Mouse (Mus musculus): ENCODE data around the gene Fbxw4.

Gene Fbxw4

GRCm38 (mm10) chr19:45659738-45660502, at the start of gene Fbxw4:
TSS of gene Fbxw4 (minus strand) at chr19:45660312.
- DNase-seq (ENCODE audit: low read depth, low spot score) = peak; percentile 89

GRCm38 (mm10) chr19:45708704-45709103, 48.6 kb upstream of the Fbxw4 start:
- DNase-seq (ENCODE audit: low read depth, low spot score) = no peak

DNA sequence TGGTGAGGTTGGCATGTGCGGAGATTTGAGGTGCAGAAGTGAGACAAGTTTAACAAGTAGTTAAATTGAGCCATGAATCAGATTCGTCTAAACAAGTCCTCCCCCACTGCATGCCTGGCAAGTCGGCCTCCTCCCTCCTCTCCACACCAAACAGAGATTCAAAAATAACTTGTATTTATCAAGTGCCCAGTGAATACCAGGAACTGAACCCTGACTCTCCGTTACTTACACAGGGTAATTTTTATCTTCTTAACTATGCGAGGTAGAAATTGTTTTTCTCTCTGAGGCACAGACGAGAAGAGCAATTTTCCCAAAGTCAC, 36.1 kb upstream of the Fbxw4 start:
- DNase-seq (ENCODE audit: low read depth, low spot score) = no peak

DNA sequence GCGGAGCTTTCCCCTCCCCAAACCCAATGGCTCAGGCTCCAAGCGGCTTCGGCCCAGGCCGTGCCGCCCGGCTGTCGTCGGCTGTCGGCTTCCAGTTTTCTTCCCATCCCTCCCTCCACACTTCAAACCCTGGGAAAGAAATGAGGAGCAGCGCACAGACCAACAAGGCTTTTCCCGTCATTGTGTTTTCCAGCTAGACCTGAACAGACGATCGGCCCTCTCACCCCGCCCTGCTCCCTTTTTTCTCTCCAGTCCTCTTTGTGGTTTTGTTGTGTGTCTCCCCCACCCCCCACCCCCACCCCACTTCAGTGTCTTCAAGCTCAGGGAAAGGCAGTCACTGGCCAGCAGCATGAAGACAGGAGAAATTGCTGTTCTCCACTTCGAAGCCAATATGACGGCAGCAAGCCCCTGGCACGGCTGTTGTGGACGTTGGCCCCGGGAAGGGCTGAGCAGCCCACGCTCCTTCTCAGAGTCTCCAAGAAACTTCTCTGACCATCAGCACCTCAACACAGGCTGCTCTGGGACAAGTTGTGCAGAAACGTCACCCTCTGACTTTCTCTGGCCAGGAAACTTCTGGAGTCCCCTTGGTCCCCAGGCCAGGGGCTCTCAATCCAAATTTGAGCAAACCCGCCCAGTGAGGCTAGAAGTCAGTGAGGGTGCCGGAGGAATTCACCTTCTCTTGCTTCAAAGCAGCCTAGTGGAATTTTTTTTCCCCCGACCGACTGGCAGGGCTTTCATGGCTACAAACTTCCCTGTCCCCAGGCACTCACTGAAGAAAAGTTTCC, 35.6 kb upstream of the Fbxw4 start:
- DNase-seq (ENCODE audit: low read depth, low spot score) = no peak

GRCm38 (mm10) chr19:45694056-45694455, 33.9 kb upstream of the Fbxw4 start:
- peak; percentile 41 for DNase-seq (ENCODE audit: low read depth, low spot score)

DNA sequence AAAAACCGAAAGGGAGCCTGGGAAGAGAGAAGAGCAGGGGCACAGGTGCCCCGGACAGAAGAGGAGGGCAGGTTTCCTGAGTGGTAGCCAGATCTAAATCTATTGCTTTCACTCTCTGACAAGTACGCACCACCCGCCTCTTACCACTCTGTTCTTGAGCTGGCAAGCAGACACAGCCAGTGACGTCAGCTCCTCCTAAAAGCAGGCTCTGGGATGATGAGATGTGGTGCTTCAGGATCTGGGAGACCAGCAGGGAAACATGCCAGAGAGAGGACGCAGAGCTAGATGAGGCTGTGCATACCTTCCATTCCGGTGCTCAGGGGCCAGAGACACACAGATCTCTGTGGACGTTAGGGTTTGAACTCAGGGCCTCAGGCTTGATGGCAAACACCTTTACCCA, 32.1 kb upstream of the Fbxw4 start:
- DNase-seq (ENCODE audit: low read depth, low spot score) = no peak

- DNase-seq (ENCODE audit: low read depth, low spot score) = no peak
Measured at GRCm38 (mm10) chr19:45691001-45691535, 31.0 kb upstream of the Fbxw4 start.

DNA sequence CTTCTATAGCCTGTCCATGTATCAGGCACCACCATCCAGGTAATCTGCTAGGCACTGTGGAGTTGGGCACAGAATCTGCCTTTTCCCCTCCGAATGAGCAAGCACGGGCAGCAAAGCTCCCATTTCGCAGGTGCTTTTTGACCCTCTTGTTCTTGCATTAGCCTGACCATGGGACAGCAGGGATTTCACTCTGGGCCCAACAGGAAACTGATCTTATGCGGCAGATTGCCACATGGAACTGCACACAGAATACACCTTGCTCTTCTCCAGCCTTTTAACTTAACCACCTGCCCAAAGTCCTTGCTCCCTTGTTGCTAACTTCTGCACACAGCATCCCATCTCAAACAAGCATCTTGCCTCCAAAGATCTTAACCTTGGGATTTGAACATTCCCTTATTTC, 26.9 kb upstream of the Fbxw4 start:
- no peak for DNase-seq (ENCODE audit: low read depth, low spot score)

DNA sequence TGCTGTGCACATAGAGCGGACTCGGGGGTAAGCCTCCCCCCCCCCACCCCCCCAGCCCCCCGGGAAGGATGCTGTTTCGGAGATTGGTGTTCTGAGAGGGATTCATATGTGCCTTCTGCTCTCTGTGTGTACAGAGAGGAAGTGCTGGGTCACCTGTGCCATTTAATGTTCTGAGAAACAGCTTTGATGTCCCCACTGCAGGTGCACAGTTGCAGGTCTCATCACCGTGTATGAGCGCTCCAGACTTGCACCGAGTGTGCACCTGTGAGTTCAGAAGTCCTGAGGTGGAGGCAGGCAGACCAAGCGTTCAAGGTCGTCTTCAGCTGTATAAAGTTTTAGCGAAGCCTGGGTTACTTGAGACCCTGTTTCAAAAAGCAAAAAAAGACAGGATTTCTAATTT, 23.6 kb upstream of the Fbxw4 start:
- DNase-seq (ENCODE audit: low read depth, low spot score) = peak; percentile 32

DNA sequence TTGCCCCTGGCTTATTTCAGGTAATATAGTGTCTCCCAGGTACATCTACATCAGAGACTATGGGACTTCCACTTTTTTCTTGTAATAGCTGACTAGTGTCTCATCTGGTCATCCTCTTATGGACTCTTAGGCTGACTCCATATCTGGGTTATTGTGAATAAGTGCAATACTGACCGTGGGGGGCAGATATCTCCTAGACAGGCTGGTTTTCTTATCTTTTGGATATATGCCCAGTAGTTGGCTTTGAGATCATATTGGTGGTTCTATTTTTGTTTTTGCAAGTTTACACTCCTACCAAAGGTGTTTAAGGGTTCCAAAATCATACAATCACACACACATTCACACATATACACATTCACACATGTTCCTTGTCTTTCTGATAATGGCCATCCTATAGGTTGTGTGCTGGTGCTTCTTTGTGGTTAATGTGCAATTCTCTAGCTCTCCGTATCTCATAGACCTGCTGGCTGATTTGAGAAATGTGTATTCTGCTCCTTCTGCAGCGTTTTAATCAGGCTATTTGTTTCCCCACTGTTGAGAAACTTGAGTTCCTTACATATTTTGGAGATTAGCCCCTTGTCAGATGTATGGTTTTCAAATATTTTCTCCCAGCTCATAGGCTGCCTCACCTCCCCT, 20.5 kb upstream of the Fbxw4 start:
- no peak for DNase-seq (ENCODE audit: low read depth, low spot score)

GRCm38 (mm10) chr19:45676723-45677269, 16.7 kb upstream of the Fbxw4 start:
- DNase-seq (ENCODE audit: low read depth, low spot score) = no peak

GRCm38 (mm10) chr19:45675720-45676581, 15.8 kb upstream of the Fbxw4 start:
- peak; percentile 54 for DNase-seq (ENCODE audit: low read depth, low spot score)

GRCm38 (mm10) chr19:45675196-45675595, 15.1 kb upstream of the Fbxw4 start:
- DNase-seq (ENCODE audit: low read depth, low spot score) = no peak

DNA sequence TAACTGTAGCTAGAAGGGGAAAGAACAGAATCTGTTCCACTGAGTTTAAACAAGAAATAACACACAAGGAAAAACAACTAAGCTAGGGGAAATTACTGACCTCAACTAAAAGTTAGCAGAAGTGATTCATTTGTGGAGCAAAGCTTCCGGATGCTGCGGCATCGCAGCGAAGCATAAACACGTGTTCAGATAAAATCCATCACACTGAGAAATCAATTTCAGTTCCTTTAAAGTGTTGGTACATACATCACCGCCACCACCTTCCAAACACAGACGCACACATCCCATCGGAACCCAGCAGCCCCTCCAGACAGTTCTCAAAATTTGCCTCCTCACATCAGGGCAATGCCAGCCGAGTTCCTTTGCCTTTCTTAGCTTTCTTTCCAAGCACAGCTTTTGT, 12.9 kb upstream of the Fbxw4 start:
- peak; percentile 80 for DNase-seq (ENCODE audit: low read depth, low spot score)

DNA sequence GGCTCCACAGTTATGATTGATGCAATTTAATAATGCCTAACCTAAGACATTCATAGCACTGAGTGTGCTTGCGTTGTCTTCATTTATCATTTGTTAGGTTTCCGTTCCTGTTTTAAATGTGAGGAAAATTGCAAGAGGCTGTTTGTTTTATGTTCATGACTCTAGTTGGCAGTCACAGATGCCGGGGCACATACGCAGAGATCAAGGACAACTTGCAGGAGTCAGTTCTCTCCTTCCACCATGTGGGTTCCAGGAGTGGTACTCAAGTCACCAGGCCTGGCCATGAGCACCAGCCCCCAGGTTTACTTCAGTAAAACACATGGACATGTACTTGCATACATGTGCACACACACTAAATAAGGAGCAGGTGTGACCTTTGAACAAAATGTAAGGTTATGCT, 8.9 kb upstream of the Fbxw4 start:
- peak; percentile 54 for DNase-seq (ENCODE audit: low read depth, low spot score)

GRCm38 (mm10) chr19:45663851-45664250, 3.7 kb upstream of the Fbxw4 start:
- DNase-seq (ENCODE audit: low read depth, low spot score) = no peak

DNA sequence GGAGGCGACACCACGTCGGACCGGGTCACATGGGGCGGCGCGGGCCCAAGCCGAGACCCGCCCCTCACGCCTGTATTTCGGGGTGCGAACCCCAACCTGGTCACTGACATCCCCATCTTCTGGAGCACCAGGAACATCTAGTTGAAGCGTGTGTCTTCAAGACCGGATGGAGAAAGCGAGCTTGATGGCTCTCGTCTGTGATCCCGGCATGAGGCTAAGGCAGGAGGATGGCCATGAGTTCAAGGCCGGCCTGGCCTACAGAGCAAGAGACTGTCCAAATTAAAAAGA, 335 bp upstream of the Fbxw4 start:
- no peak for DNase-seq (ENCODE audit: low read depth, low spot score)

- no peak for DNase-seq (ENCODE audit: low read depth, low spot score)
Measured at GRCm38 (mm10) chr19:45659301-45659737, 793 bp downstream of the Fbxw4 start.

GRCm38 (mm10) chr19:45658556-45659268, 1.4 kb downstream of the Fbxw4 start:
- peak; percentile 46 for DNase-seq (ENCODE audit: low read depth, low spot score)

- no peak for DNase-seq (ENCODE audit: low read depth, low spot score)
Measured at GRCm38 (mm10) chr19:45657828-45658227, 2.3 kb downstream of the Fbxw4 start.
